Comparison of ENCODE assay signal across 22 mouse cellular contexts in genomic region chr17:34183564-34184219, GRCm38 (mm10). TPM values are rescaled to one million over a fixed set of nuclear protein-coding genes. Genes with fewer than 3 reads are reported as not detected.
DNase-seq lines count a peak whose midpoint lies in the region; TF ChIP-seq lines count a peak whose summit lies in the region.
"Had no signal": no experiment of that assay in that cellular context is flagged by ENCODE, and none has a peak within 500 bp of the region (broad histone marks: within the 10 kb centered on the region; RNA-seq: fewer than 3 reads in every experiment).

No protein-coding gene starts in this region.

- in situ Hi-C loops in CH12.LX (cut with MboI; ENCODE audit: low pct_ligation_motif_present, low pct_unique_long_range_greater_than_20kb, low sequenced_read_pairs) = no loop called here

- H3K9ac ChIP-seq in CH12.LX (ENCODE audit: insufficient read depth, low read depth) (no peak overlapping the region), MEL (ENCODE audit: control insufficient read depth, low read depth, low read length, poor library complexity, severe bottlenecking) (no peak overlapping the region)
- H3K9ac ChIP-seq: embryonic facial prominence, embryonic 13.5 days; embryonic facial prominence, embryonic 15.5 days; forebrain, embryonic 12.5 days had no signal

- no peak for TF ChIP-seq CTCF in CH12.LX (conservative IDR thresholded peaks at IDR 0.05 in 1 of 2, IDR thresholded peaks at IDR 0.05 in 1 of 2; ENCODE audit: low read depth in 2 of 2, low read length in 2 of 2)
- no peak for TF ChIP-seq CTCF in MEL (IDR thresholded peaks at IDR 0.05 in 2 of 3, conservative IDR thresholded peaks at IDR 0.05 in 1 of 3; ENCODE audit: control insufficient read depth in 1 of 3, insufficient read depth in 1 of 3, low read depth in 2 of 3, low read length in 3 of 3, poor library complexity in 1 of 3, severe bottlenecking in 1 of 3)

- TF ChIP-seq EP300 in CH12.LX (IDR thresholded peaks at IDR 0.05; ENCODE audit: low read length) = no peak
- TF ChIP-seq EP300 in MEL (IDR thresholded peaks at IDR 0.05; ENCODE audit: low read depth in 1 of 2, low read length in 2 of 2) = peak; percentile 42 to 86

- H3K9me3 ChIP-seq in heart, embryonic 10.5 days = no peaks in the 10 kb centered on the region
- H3K9me3 ChIP-seq in CH12.LX (replicated peaks; ENCODE audit: low read length) = no peaks in the 10 kb centered on the region
- H3K9me3 ChIP-seq in MEL (replicated peaks; ENCODE audit: insufficient read depth, low read length) = no peaks in the 10 kb centered on the region
- H3K9me3 ChIP-seq: embryonic facial prominence, embryonic 13.5 days; embryonic facial prominence, embryonic 15.5 days; forebrain, embryonic 10.5 days; forebrain, embryonic 12.5 days; G1E had no signal

- H3K4me1 ChIP-seq in heart, embryonic 10.5 days = peaks cover 17% of the 10 kb centered on the region
- H3K4me1 ChIP-seq in CH12.LX (ENCODE audit: control insufficient read depth in 1 of 2, insufficient read depth in 2 of 2) (peaks cover 17 to 61% of the 10 kb centered on the region in 2 experiments; a peak in 3 of 4 replicates), MEL (ENCODE audit: control insufficient read depth in 1 of 2, insufficient read depth in 2 of 2, low read length in 2 of 2) (peaks cover 14 to 27% of the 10 kb centered on the region in 2 experiments)

- peak; percentile 66 for DNase-seq in heart, embryonic 10.5 days (ENCODE audit: low spot score)
- no peak for DNase-seq in heart, postnatal 25 days (ENCODE audit: low spot score)
- DNase-seq in CH12.LX (ENCODE audit: extremely low read depth) (no peak), MEL (ENCODE audit: low read depth, low spot score) (peak; percentile 53)
- DNase-seq in layer of hippocampus, postnatal 25 days (ENCODE audit: extremely low spot score in 1 of 2, low spot score in 1 of 2) = no peak
- DNase-seq: adrenal gland, adult 2 months; adrenal gland, postnatal 10 days; adrenal gland, postnatal 25 days; cerebellum, adult 11 months; cerebellum, adult 18-20 months; cerebellum, adult 8-10 months; cerebellum, adult 9-11 months; cerebellum, postnatal 14 days; cerebellum, postnatal 36 days; embryo, embryonic 11 days had no signal

- peaks cover 73% of the 10 kb centered on the region for H3K27me3 ChIP-seq in heart, embryonic 10.5 days (ENCODE audit: insufficient read depth, poor library complexity, severe bottlenecking)
- H3K27me3 ChIP-seq in CH12.LX (replicated peaks) = no peaks in the 10 kb centered on the region
- no peaks in the 10 kb centered on the region for H3K27me3 ChIP-seq in MEL (ENCODE audit: control insufficient read depth in 1 of 2, insufficient read depth in 2 of 2, low read length in 2 of 2)

- intact Hi-C loops in heart, postnatal 25 days (cut with DNase I) = no loop called here

- no peak overlapping the region for H3K4me2 ChIP-seq in CH12.LX (ENCODE audit: insufficient read depth, low read depth, poor library complexity, severe bottlenecking)
- H3K4me2 ChIP-seq: embryonic facial prominence, embryonic 13.5 days; embryonic facial prominence, embryonic 15.5 days; forebrain, embryonic 12.5 days had no signal

- no peak overlapping the region for H3K27ac ChIP-seq in heart, embryonic 10.5 days
- H3K27ac ChIP-seq in CH12.LX (ENCODE audit: insufficient read depth, low read depth) (0 out of 2 replicates have a peak overlapping the region, but pooled peaks have one; percentile 1), MEL (ENCODE audit: control insufficient read depth, low read depth, low read length) (no peak overlapping the region)
- H3K27ac ChIP-seq: embryonic facial prominence, embryonic 13.5 days; embryonic facial prominence, embryonic 15.5 days; forebrain, embryonic 10.5 days; forebrain, embryonic 12.5 days had no signal

- dilution Hi-C loops in CH12.LX (cut with MboI; ENCODE audit: extremely low pct_ligation_motif_present, extremely low pct_unique_long_range_greater_than_20kb, low sequenced_read_pairs) = no loop called here

- H3K36me3 ChIP-seq in heart, embryonic 10.5 days = no peaks in the 10 kb centered on the region
- H3K36me3 ChIP-seq in CH12.LX (replicated peaks in 1 of 2; ENCODE audit: control insufficient read depth in 1 of 2, insufficient read depth in 1 of 2, low read length in 1 of 2) (peaks cover 27 to 44% of the 10 kb centered on the region in 2 experiments), MEL (ENCODE audit: control insufficient read depth in 1 of 2, insufficient read depth in 2 of 2, low read length in 2 of 2) (peaks cover 0 to 8% of the 10 kb centered on the region in 2 experiments; a peak in 2 of 4 replicates)
- H3K36me3 ChIP-seq: embryonic facial prominence, embryonic 13.5 days; embryonic facial prominence, embryonic 15.5 days; forebrain, embryonic 10.5 days; forebrain, embryonic 12.5 days; G1E had no signal

- peaks cover 52% of the 10 kb centered on the region for H3K79me2 ChIP-seq in CH12.LX (replicated peaks; ENCODE audit: control insufficient read depth, extremely low read depth, insufficient read depth, poor library complexity, severe bottlenecking)
- H3K79me2 ChIP-seq in MEL (ENCODE audit: control insufficient read depth, insufficient read depth, low read length, poor library complexity) = peaks cover 10% of the 10 kb centered on the region

- WGBS in heart, embryonic 10.5 days = 69% methylated on average over 15 of the region's 15 CpGs

- TF ChIP-seq RAD21 in CH12.LX (IDR thresholded peaks at IDR 0.05; ENCODE audit: low read depth, low read length) = no peak
- TF ChIP-seq RAD21 in MEL (IDR thresholded peaks at IDR 0.05; ENCODE audit: low read depth, low read length) = no peak

- no peak overlapping the region for H3K4me3 ChIP-seq in heart, embryonic 10.5 days
- H3K4me3 ChIP-seq in CH12.LX (replicated peaks in 1 of 3; ENCODE audit: low read depth in 2 of 3, low read length in 2 of 3, poor library complexity in 1 of 3) (no peak overlapping the region), MEL (ENCODE audit: control insufficient read depth in 1 of 2, insufficient read depth in 1 of 2, low read depth in 2 of 2, low read length in 2 of 2) (no peak overlapping the region)
- H3K4me3 ChIP-seq: embryonic facial prominence, embryonic 13.5 days; embryonic facial prominence, embryonic 15.5 days; erythroblast, embryonic 14.5 days; forebrain, embryonic 10.5 days; forebrain, embryonic 12.5 days had no signal

- TF ChIP-seq POLR2A in CH12.LX (IDR thresholded peaks at IDR 0.05; ENCODE audit: low read depth, low read length) (no peak), MEL (IDR thresholded peaks at IDR 0.05; ENCODE audit: control insufficient read depth in 1 of 2, insufficient read depth in 1 of 2, low read depth in 1 of 2, low read length in 2 of 2, poor library complexity in 1 of 2) (no peak)

RNA-seq across cellular contexts. Expression of gene Tap1, which starts 3.7 kb away (rescaled TPM):
- 0.84 and 1.2 TPM in 2 replicates for polyA plus RNA-seq in heart, embryonic 10.5 days (2016; fragmentation: Nextera tagmentation; extraction: Ambion mirVana)
- total RNA-seq in heart, postnatal 25 days (2021) = 1 to 10 TPM; 3.9 to 5.5 TPM
- 164 and 184 TPM in 2 replicates for total RNA-seq in CH12.LX (2012; rRNA removed)
- total RNA-seq in CH12.LX (2014; rRNA removed) = 90.1 and 102 TPM in 2 replicates
- polyA plus RNA-seq in CH12.LX (2012; ENCODE audit: insufficient read length, low read depth) = 157 and 161 TPM in 2 replicates
- 24.6 and 30.7 TPM in 2 replicates for total RNA-seq in MEL (2012; rRNA removed)
- polyA plus RNA-seq in MEL (2012; ENCODE audit: insufficient read depth in 1 of 2, insufficient read length in 2 of 2, low read depth in 1 of 2, low replicate concordance in 2 of 2, missing spikeins in 1 of 2) = 10 to 100 TPM in 1 of 2 experiments, not detected in 1; 46.6 TPM
- total RNA-seq in layer of hippocampus, postnatal 25 days (2021) = 1 to 10 TPM; 3.0 to 3.4 TPM

RNA-seq across cellular contexts. Expression of gene Psmb9, which starts 3.9 kb away (rescaled TPM):
- polyA plus RNA-seq in heart, embryonic 10.5 days (2016; fragmentation: Nextera tagmentation; extraction: Ambion mirVana) = 0.41 and 0.60 TPM in 2 replicates
- total RNA-seq in heart, postnatal 25 days (2021) = 1 to 10 TPM; 5.4 to 8.5 TPM
- 435 and 547 TPM in 2 replicates for total RNA-seq in CH12.LX (2012; rRNA removed)
- total RNA-seq in CH12.LX (2014; rRNA removed) = 156 and 159 TPM in 2 replicates
- polyA plus RNA-seq in CH12.LX (2012; ENCODE audit: insufficient read length, low read depth) = 192 and 196 TPM in 2 replicates
- 23.3 and 24.9 TPM in 2 replicates for total RNA-seq in MEL (2012; rRNA removed)
- polyA plus RNA-seq in MEL (2012; ENCODE audit: insufficient read depth in 1 of 2, insufficient read length in 2 of 2, low read depth in 1 of 2, low replicate concordance in 2 of 2, missing spikeins in 1 of 2) = 10 to 100 TPM in 1 of 2 experiments, not detected in 1; 14.7 TPM
- total RNA-seq in layer of hippocampus, postnatal 25 days (2021) = 1 to 10 TPM; 1.6 to 1.7 TPM

RNA-seq across cellular contexts. Expression of gene Psmb8, which starts 13.8 kb away (rescaled TPM):
- polyA plus RNA-seq in heart, embryonic 10.5 days (2016; fragmentation: Nextera tagmentation; extraction: Ambion mirVana) = 0.86 and 0.87 TPM in 2 replicates
- total RNA-seq in heart, postnatal 25 days (2021) = 10 to 100 TPM in 1 of 2 experiments, 1 to 10 TPM in 1; 9.7 to 11.8 TPM
- total RNA-seq in CH12.LX (2012; rRNA removed) (989 and 1,092 TPM in 2 replicates), CH12.LX (2014; rRNA removed) (846 and 857 TPM in 2 replicates), MEL (2012; rRNA removed) (129 and 144 TPM in 2 replicates)
- polyA plus RNA-seq in CH12.LX (2012; ENCODE audit: insufficient read length, low read depth) (652 and 654 TPM in 2 replicates), MEL (2012; ENCODE audit: insufficient read depth in 1 of 2, insufficient read length in 2 of 2, low read depth in 1 of 2, low replicate concordance in 2 of 2, missing spikeins in 1 of 2) (100 to 1,000 TPM in 1 of 2 experiments, not detected in 1; 133 TPM)
- total RNA-seq in layer of hippocampus, postnatal 25 days (2021) = 1 to 10 TPM; 2.2 to 3.3 TPM

RNA-seq across cellular contexts. Expression of gene Tap2, which starts 19.6 kb away (rescaled TPM):
- 0.48 and 0.51 TPM in 2 replicates for polyA plus RNA-seq in heart, embryonic 10.5 days (2016; fragmentation: Nextera tagmentation; extraction: Ambion mirVana)
- 10 to 100 TPM; 21.2 to 22.0 TPM for total RNA-seq in heart, postnatal 25 days (2021)
- total RNA-seq in CH12.LX (2012; rRNA removed) = 110 and 116 TPM in 2 replicates
- 54.8 and 62.2 TPM in 2 replicates for total RNA-seq in CH12.LX (2014; rRNA removed)
- 121 and 124 TPM in 2 replicates for polyA plus RNA-seq in CH12.LX (2012; ENCODE audit: insufficient read length, low read depth)
- total RNA-seq in MEL (2012; rRNA removed) = 40.3 and 48.5 TPM in 2 replicates
- polyA plus RNA-seq in MEL (2012; ENCODE audit: insufficient read depth in 1 of 2, insufficient read length in 2 of 2, low read depth in 1 of 2, low replicate concordance in 2 of 2, missing spikeins in 1 of 2) = 10 to 100 TPM in 1 of 2 experiments, not detected in 1; 63.0 TPM
- total RNA-seq in layer of hippocampus, postnatal 25 days (2021) = 1 to 10 TPM; 7.0 to 8.9 TPM

RNA-seq across cellular contexts. Expression of gene H2-DMb1, which starts 30.8 kb away (rescaled TPM):
- 0.23 and 0.29 TPM in 2 replicates for polyA plus RNA-seq in heart, embryonic 10.5 days (2016; fragmentation: Nextera tagmentation; extraction: Ambion mirVana)
- 1 to 10 TPM; 1.1 to 1.3 TPM for total RNA-seq in heart, postnatal 25 days (2021)
- 60.7 and 67.0 TPM in 2 replicates for total RNA-seq in CH12.LX (2012; rRNA removed)
- total RNA-seq in CH12.LX (2014; rRNA removed) = 77.4 and 102 TPM in 2 replicates
- 147 and 149 TPM in 2 replicates for polyA plus RNA-seq in CH12.LX (2012; ENCODE audit: insufficient read length, low read depth)
- total RNA-seq in MEL (2012; rRNA removed) = not detected in 2 replicates
- polyA plus RNA-seq in MEL (2012; ENCODE audit: insufficient read depth in 1 of 2, insufficient read length in 2 of 2, low read depth in 1 of 2, low replicate concordance in 2 of 2, missing spikeins in 1 of 2) = under 1 TPM in 1 of 2 experiments, not detected in 1; 0.67 TPM
- 1 to 10 TPM; 1.8 to 3.4 TPM for total RNA-seq in layer of hippocampus, postnatal 25 days (2021)
- polyA plus RNA-seq: C2C12; erythroblast, embryonic 14.5 days had no signal

Comparison
In these comparisons a context has a peak if more than half of its experiments do, and no peak if none do; other contexts are left out.
1. DNase-seq: peak in heart, embryonic 10.5 days (single experiment) and MEL (single experiment); none in heart, postnatal 25 days (single experiment), CH12.LX (single experiment) and layer of hippocampus, postnatal 25 days (0 of 2).
2. RNA of gene Psmb8, which starts 13.8 kb away (total RNA-seq): 846 to 1,092 TPM in CH12.LX and 129 to 144 TPM in MEL; 9.7 to 11.8 TPM in heart, postnatal 25 days and 2.2 to 3.3 TPM in layer of hippocampus, postnatal 25 days; every median in the first group is over 10 times any median in the second.